Mouse (Mus musculus) liver, postnatal 0 days (tissue): ENCODE measurements around the gene Cd63. TPM values are rescaled to one million over a fixed set of nuclear protein-coding genes. Genes with fewer than 3 reads are reported as not detected.

ENCODE experiments used
- ATAC-seq: fragments of 200-750 bp; cut with Nextera tagmentation; 2 replicates; pipeline ENCODE4 v1.8.0; 2017; ENCODE audit warnings: mild to moderate bottlenecking, moderate library complexity
- DNase-seq: peaks from one replicate; pipeline ENCODE4 v3.0.0-alpha.2; 2016
- H3K27ac ChIP-seq: fragments of 300-500 bp; sonication (generic); 2 replicates; pipeline ENCODE4 v1.5.1; 2014; ENCODE audit warnings: antibody characterized with exemption, moderate library complexity, mild to moderate bottlenecking, low read depth
- H3K27me3 ChIP-seq: fragments of 300-500 bp; sonication (generic); 2 replicates; pipeline ENCODE4 v1.6.1; 2014; ENCODE audit warnings: low read length, control low read depth, mixed read lengths; ENCODE audit not compliant: insufficient read depth
- H3K36me3 ChIP-seq: fragments of 300-500 bp; sonication (generic); replicated peaks from 2 replicates; pipeline ENCODE4 v1.6.1; 2014; ENCODE audit warnings: mild to moderate bottlenecking, control low read depth, low read length, moderate library complexity, mixed read lengths; ENCODE audit not compliant: insufficient read depth
- H3K4me1 ChIP-seq: fragments of 300-500 bp; sonication (generic); 2 replicates; pipeline ENCODE4 v1.6.1; 2014; ENCODE audit warnings: antibody characterized with exemption, mild to moderate bottlenecking, control low read depth; ENCODE audit not compliant: insufficient read depth
- H3K4me2 ChIP-seq: fragments of 300-500 bp; sonication (generic); 2 replicates; pipeline ENCODE4 v1.6.1; 2014; ENCODE audit warnings: low read depth, mild to moderate bottlenecking, low read length, moderate library complexity, mixed read lengths
- H3K4me3 ChIP-seq: fragments of 300-500 bp; sonication (generic); 2 replicates; pipeline ENCODE4 v1.5.1; 2014; ENCODE audit warnings: low read depth, low read length
- H3K9ac ChIP-seq: fragments of 300-500 bp; sonication (generic); replicated peaks from 2 replicates; pipeline ENCODE4 v1.6.1; 2014; ENCODE audit warnings: mild to moderate bottlenecking, moderate library complexity
- H3K9me3 ChIP-seq: fragments of 300-500 bp; sonication (generic); 2 replicates; pipeline ENCODE4 v1.6.1; 2016; ENCODE audit warnings: mild to moderate bottlenecking, control low read depth, low read length, mixed read lengths
- CTCF ChIP-seq: sonication (generic); IDR thresholded peaks from 2 replicates; pipeline ENCODE4 v1.5.1; 2016; ENCODE audit warnings: antibody characterized with exemption, low read depth
- EP300 ChIP-seq: IDR thresholded peaks from 2 replicates; pipeline ENCODE4 v1.6.1; 2016; ENCODE audit warnings: antibody characterized with exemption, low read depth, mild to moderate bottlenecking
- WGBS: fragments of 180-500 bp; shearing (Covaris S2); extraction: QIAGEN DNeasy Blood & Tissue Kit; methylation state at CpG from one replicate; pipeline ENCODE4 v1.1.7; 2014; ENCODE audit not compliant: insufficient replicate concordance; 5-methylcytosine and 5-hydroxymethylcytosine counted together
- polyA plus RNA-seq: library from polyadenylated mRNA; unstranded; fragments of >200 nt; fragmentation: Nextera tagmentation; extraction: Ambion mirVana; gene quantifications from 2 replicates; pipeline ENCODE4 v1.2.1, GENCODE M21; 2015

The Cd63 gene
- polyA plus RNA-seq, 1 experiment from 2014 or later = 296 TPM

- Histone ChIP-seq H3K27ac (no peak overlapping the region), H3K27me3 (no peaks in the 10 kb centered on the region), H3K36me3 (peaks cover 5% of the 10 kb centered on the region), H3K9ac (no peak overlapping the region), H3K9me3 (no peaks in the 10 kb centered on the region), H3K4me1 (no peaks in the 10 kb centered on the region), H3K4me3 (no peak overlapping the region), H3K4me2 (no peak overlapping the region)
- TF ChIP-seq EP300 = no peak
- TF ChIP-seq CTCF = no peak
- ATAC-seq (peak; percentile 43; the same call in 1 of the 2 replicates), DNase-seq (no peak)
- WGBS = 65% methylated on average over 5 of the region's 5 CpGs
These were observed 18.7 kb upstream of the Cd63 start for GRCm38 (mm10) chr10:128882067-128882466.

GRCm38 (mm10) chr10:128888941-128889827 lies 11.6 kb upstream of the Cd63 start:
- Histone ChIP-seq H3K27me3 (peaks cover 32% of the 10 kb centered on the region), H3K9ac (no peak overlapping the region; the same call in 1 of the 2 replicates)
- DNase-seq = no peak

GRCm38 (mm10) chr10:128889846-128890245 lies 10.9 kb upstream of the Cd63 start:
- H3K27ac ChIP-seq = no peak overlapping the region
- H3K9me3 ChIP-seq = no peaks in the 10 kb centered on the region
- H3K4me2 ChIP-seq = no peak overlapping the region
- H3K9ac ChIP-seq = no peak overlapping the region
- H3K27me3 ChIP-seq = peaks cover 39% of the 10 kb centered on the region
- ATAC-seq (no peak), DNase-seq (no peak)
- H3K4me3 ChIP-seq = no peak overlapping the region
- H3K36me3 ChIP-seq = no peaks in the 10 kb centered on the region
- 32% methylated on average over 2 of the region's 2 CpGs for WGBS
- no peak for TF ChIP-seq EP300
- no peak for TF ChIP-seq CTCF
- H3K4me1 ChIP-seq = peaks cover 14% of the 10 kb centered on the region

More at GRCm38 (mm10) chr10:128888941-128889827, 11.6 kb upstream of the Cd63 start:
- H3K27ac ChIP-seq = no peak overlapping the region
- 7% methylated on average over 7 of the region's 7 CpGs for WGBS
- peak; percentile 64 for ATAC-seq
- 0 out of 2 replicates have a peak overlapping the region, but pooled peaks have one; percentile 10 for H3K4me3 ChIP-seq
- H3K4me1 ChIP-seq = peaks cover 14% of the 10 kb centered on the region
- no peaks in the 10 kb centered on the region for H3K9me3 ChIP-seq
- peak overlapping the region; percentile 38 for H3K4me2 ChIP-seq
- no peaks in the 10 kb centered on the region for H3K36me3 ChIP-seq
- TF ChIP-seq CTCF = no peak
- no peak for TF ChIP-seq EP300

GRCm38 (mm10) chr10:128890383-128891295 lies 10.2 kb upstream of the Cd63 start:
- TF ChIP-seq EP300 (no peak), CTCF (no peak)
- ATAC-seq = 0 out of 2 replicates have a peak, but pooled peaks have one; percentile 7
- Histone ChIP-seq H3K4me2 (peak overlapping the region; percentile 71), H3K4me3 (peak overlapping the region; percentile 44), H3K9ac (peak overlapping the region; percentile 39; the same call in 1 of the 2 replicates), H3K36me3 (no peaks in the 10 kb centered on the region), H3K9me3 (no peaks in the 10 kb centered on the region), H3K27me3 (peaks cover 41% of the 10 kb centered on the region), H3K27ac (no peak overlapping the region), H3K4me1 (peaks cover 15% of the 10 kb centered on the region)
- WGBS = 3% methylated on average over 40 of the region's 40 CpGs
- no peak for DNase-seq

- ATAC-seq (peak; percentile 17), DNase-seq (peak; percentile 42)
- no peaks in the 10 kb centered on the region for H3K36me3 ChIP-seq
- peak within 1 kb of the TSS; percentile 39 for H3K9ac ChIP-seq
- H3K27me3 ChIP-seq = peaks cover 50% of the 10 kb centered on the region
- H3K4me1 ChIP-seq = peaks cover 20% of the 10 kb centered on the region
- no peak within 1 kb of the TSS for H3K27ac ChIP-seq
- H3K4me3 ChIP-seq = peak within 1 kb of the TSS; percentile 44
- TF ChIP-seq CTCF (no peak), EP300 (no peak)
- H3K9me3 ChIP-seq = no peaks in the 10 kb centered on the region
- under 1% methylated on average over 62 of the region's 89 CpGs for WGBS
- peak within 1 kb of the TSS; percentile 71 for H3K4me2 ChIP-seq
These were observed 9.3 kb upstream of the Cd63 start, which contains the start of gene Gdf11 for GRCm38 (mm10) chr10:128891296-128892094. Gdf11 (minus strand) TSS chr10:128891718.
